Mouse (Mus musculus): ENCODE results near the gene Gm32802.
"Not testable (repeated sequence)": the region's sequence is repeated elsewhere in the genome, so short reads cannot be mapped to it uniquely, and the experiment has no call there.

Gene Gm32802

DNA sequence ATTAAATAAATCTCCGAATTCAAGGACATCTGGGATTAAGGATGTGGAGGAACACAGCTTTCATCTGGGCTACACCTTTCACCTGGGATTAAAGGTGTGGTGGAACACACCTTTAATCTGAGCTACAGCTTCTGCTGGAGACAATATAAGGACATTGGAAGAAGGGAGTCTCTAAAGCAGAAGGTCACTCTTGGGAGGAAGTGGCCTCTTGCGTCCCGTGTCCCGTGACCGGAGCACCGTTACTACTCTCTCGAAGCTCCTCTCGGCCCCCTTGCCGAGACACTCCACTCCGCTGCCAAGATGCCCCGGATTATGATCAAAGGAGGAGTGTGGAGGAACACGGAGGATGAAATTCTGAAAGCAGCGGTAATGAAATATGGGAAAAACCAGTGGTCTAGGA lies at the start of gene Gm32802:
Gene Gm32802, plus strand, starts transcription at position 301 of the 400 bp plus-strand sequence.
- DNase-seq (ENCODE audit: low spot score in 2 of 2) = not testable (repeated sequence)

DNA sequence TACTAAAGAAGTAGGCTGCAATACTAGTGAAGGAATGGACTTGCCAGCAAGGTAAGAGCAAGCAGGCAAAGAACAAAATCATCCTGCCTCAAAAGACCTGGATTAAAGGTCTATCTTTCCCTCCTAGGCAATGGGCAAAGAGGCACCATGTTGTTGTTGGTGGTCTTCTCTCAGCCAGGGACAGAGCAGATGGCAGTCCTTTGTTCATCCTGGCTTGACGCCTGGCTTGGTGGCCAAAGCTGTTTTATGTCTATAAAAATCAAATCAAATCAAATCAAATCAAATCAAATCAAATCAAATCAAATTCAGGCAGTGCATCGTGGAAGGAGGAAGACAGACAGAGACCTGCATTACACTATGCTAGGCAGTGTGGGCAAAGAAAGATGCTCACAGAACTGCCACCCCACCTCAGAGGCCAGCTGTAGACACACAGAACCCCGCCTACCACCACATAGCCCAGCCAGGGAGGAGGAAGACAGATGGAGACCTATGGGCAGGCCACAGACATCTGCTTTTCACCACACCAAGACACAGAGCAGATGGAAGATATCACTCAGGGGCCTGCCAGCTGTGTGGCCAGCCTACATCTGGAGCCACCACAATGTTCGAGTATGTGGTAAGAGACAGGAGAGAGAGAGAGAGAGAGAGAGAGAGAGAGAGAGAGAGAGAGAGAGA lies 42.6 kb upstream of the Gm32802 start:
- not testable (repeated sequence) for DNase-seq (ENCODE audit: low spot score in 2 of 2)

DNA sequence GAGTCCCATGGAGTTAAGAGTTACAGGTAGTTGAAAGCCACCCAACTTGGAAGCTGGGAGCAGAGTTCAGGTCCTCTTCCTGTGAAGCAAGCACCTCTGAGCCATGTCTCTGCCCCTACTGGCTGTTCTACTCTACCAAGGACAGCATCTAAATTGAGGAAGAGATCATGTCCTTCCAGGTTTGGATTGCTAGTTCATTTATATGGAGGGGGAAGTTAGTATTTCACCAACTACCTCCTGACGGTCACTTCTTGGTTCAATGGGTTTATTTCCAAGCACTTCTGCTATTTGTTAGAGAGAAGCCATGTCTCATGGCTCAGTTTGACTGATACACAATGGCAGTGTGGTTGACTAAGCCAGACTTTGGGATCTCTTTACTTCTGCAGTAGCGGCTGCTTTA lies 30.9 kb upstream of the Gm32802 start:
- DNase-seq (ENCODE audit: low spot score in 2 of 2) = not testable (repeated sequence)

GRCm38 (mm10) chr10:118232607-118233006 lies 25.9 kb upstream of the Gm32802 start:
- not testable (repeated sequence) for DNase-seq (ENCODE audit: low spot score in 2 of 2)

GRCm38 (mm10) chr10:118240680-118241079 lies 17.8 kb upstream of the Gm32802 start, which contains the start of gene Gm32717:
Gene Gm32717 (minus strand): TSS chr10:118240780.
- DNase-seq (ENCODE audit: low spot score in 2 of 2) = not testable (repeated sequence)

DNA sequence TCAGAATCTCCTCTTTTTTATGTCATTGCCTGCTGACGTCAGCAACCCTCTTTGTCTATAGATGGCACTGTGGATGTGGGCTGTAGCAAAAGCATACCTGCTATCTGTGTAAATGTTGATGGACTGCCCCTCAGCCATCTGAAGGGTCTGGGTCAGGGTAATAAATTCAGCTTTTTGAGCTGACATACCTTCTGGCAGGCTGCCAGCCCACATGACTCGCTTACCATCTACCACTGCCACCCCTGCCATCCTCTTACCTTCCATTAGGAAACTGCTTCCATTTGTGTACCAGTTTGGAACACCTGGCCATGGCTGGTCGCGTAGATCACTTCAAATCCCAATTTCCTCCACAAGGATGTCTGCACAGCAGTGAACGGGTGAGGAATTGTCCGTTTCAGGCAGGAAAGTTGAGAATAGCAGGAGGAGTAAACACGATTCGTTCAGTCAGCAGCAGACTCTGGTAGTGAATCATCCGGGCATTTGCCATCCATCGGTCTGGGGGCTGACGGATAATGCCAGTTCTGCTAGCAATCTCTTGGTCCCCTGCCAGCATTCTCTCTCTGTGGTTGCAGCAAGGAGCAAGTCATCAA lies 9.4 kb upstream of the Gm32802 start:
- DNase-seq (ENCODE audit: low spot score in 2 of 2) = not testable (repeated sequence)

DNA sequence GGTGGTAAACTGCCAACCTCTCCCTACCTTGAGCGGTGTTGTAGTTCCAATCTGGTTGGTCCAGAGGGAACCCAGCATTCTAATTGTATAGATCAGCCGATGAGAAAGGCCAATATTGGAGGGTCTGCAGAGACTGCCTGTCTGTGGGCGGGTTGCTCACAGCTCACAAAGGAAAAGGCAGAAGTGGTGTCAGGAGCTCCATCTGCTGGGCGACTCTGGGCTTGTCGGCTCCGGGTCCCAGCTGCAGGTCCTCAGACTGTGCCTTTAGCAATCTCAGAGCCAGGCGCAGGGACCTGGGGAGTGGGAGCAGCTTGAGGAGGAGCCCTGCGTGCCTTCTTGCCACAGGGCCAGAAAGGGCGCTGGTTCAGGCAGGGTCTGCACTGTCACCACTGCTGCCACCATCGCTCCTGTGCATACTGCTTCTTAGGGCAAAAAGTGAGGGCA lies 7.6 kb upstream of the Gm32802 start:
- DNase-seq (ENCODE audit: low spot score in 2 of 2) = no peak

DNA sequence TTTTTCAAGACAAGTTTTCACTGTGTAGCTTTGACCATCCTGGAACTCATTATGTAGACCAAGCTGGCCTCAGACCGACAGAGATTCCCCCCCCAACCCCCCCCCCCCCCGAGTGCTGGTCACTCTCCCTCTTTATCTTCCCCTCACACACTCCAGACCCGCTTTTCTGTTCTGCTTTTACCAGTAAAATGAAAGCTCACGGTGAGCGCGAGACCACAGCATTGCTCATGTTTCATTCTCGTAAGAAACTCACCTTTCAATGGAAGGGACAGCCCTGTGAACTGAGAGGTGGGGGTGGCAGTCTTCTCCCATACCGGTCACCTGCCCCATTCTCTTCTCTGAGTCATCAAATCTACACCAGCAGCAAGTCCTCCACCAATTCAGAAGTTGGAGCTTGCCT lies 10.3 kb downstream of the Gm32802 start:
- not testable (repeated sequence) for DNase-seq (ENCODE audit: low spot score in 2 of 2)

GRCm38 (mm10) chr10:118271416-118271815 lies 12.9 kb downstream of the Gm32802 start:
- DNase-seq (ENCODE audit: low spot score in 2 of 2) = not testable (repeated sequence)

- DNase-seq (ENCODE audit: low spot score in 2 of 2) = not testable (repeated sequence)
These were observed 19.6 kb downstream of the Gm32802 start for GRCm38 (mm10) chr10:118278069-118278468.

DNA sequence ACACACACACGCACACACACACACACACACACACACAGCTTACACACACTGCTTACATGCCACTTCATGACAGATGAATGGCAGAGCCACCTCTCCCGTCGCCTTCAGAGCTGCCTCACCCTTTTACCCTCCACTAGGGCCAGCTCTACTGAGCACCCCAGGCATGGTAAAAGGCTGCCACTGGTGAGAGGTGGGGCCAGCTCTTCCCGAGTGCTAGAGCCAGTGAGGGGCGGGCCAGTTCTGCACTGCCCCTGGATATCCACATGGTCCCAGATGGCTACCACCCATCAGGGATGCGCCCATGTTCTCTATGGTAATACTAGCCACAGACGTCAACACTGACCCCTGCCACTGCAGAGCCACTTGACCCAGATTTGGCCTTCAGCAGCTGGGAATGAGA lies 24.1 kb downstream of the Gm32802 start:
- not testable (repeated sequence) for DNase-seq (ENCODE audit: low spot score in 2 of 2)

GRCm38 (mm10) chr10:118283016-118283415 lies 24.5 kb downstream of the Gm32802 start:
- DNase-seq (ENCODE audit: low spot score in 2 of 2) = not testable (repeated sequence)

- DNase-seq (ENCODE audit: low spot score in 2 of 2) = no peak
These were observed 36.5 kb downstream of the Gm32802 start, which contains the start of gene Iltifb for GRCm38 (mm10) chr10:118294938-118295337. Gene Iltifb (minus strand): TSS chr10:118295038.

DNA sequence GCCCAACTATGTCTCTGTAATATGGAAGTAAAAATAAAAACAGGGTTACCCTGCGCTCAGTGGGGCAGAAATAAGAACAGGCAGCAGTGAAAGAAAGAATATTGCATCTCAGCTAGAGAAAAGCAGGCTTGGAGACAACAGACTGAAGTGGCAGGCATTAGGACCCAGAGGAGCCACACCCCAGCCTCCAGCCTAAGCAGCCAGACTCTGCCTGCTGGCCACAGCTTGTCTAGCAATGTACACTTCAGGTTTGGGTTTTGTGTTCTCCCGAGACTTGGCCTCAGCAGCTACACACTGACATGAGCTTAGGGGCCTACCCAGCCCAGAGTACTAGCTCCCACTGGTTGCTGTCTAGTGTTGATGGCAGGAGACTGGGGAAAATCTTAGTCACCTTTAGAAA lies 43.6 kb downstream of the Gm32802 start:
- not testable (repeated sequence) for DNase-seq (ENCODE audit: low spot score in 2 of 2)

Measured in urinary bladder, postnatal 36 days (tissue).